Mouse (Mus musculus) liver, embryonic 14 days (tissue): ENCODE results near the gene Gstk1. TPM values are rescaled to one million over a fixed set of nuclear protein-coding genes. Genes with fewer than 3 reads are reported as not detected.

Source experiments
- polyA plus RNA-seq: library from polyadenylated mRNA; depleted of rRNA; stranded (reverse); fragments of >200 nt; gene quantifications from 2 replicates; pipeline ENCODE4 v1.2.3, GENCODE M21; 2012; rRNA removed

The Gstk1 gene
- polyA plus RNA-seq, result 4.6 and 5.2 TPM in 2 replicates

GRCm38 (mm10) chr6:42245711-42246353 lies at the start of gene Gstk1:
TSS of gene Gstk1 (plus strand) at chr6:42245935.

GRCm38 (mm10) chr6:42215028-42215427 lies 30.7 kb upstream of the Gstk1 start, which contains the start of gene Tas2r144:
TSS of gene Tas2r144 (plus strand) at chr6:42215328.

GRCm38 (mm10) chr6:42261524-42262170 lies 15.9 kb downstream of the Gstk1 start, which contains the start of gene Tmem139:
TSS of gene Tmem139 (plus strand) at chr6:42261970.

GRCm38 (mm10) chr6:42264626-42265312 lies 19.0 kb downstream of the Gstk1 start, which contains the start of gene Casp2:
TSS of gene Casp2 (plus strand) at chr6:42264985.

GRCm38 (mm10) chr6:42286448-42286847 lies 40.7 kb downstream of the Gstk1 start, which contains the start of gene Clcn1:
TSS of gene Clcn1 (plus strand) at chr6:42286685.

Other genes with a start within 250 kb of the Gstk1 start
- gene Sva, start 207.5 kb upstream of the Gstk1 start, polyA plus RNA-seq, result not detected in 2 replicates
- not detected in 2 replicates for gene Tas2r139, start 105.0 kb upstream of the Gstk1 start, polyA plus RNA-seq
- not detected in 2 replicates for gene Tas2r144, start 30.6 kb upstream of the Gstk1 start, polyA plus RNA-seq
- 0.05 TPM in 1 of 2 replicates, not detected in the other for gene Tmem139, start 16.0 kb downstream of the Gstk1 start, polyA plus RNA-seq
- 26.3 and 29.7 TPM in 2 replicates for gene Casp2, start 19.1 kb downstream of the Gstk1 start, polyA plus RNA-seq
- 0.20 and 0.26 TPM in 2 replicates for gene Clcn1, start 40.8 kb downstream of the Gstk1 start, polyA plus RNA-seq
- 0.06 and 0.08 TPM in 2 replicates for gene Fam131b, start 78.7 kb downstream of the Gstk1 start, polyA plus RNA-seq
- 22.2 and 28.6 TPM in 2 replicates for gene Zyx, start 103.7 kb downstream of the Gstk1 start, polyA plus RNA-seq
- 3.7 and 4.0 TPM in 2 replicates for gene Epha1, start 127.3 kb downstream of the Gstk1 start, polyA plus RNA-seq
- not detected in 2 replicates for gene Tas2r143, start 154.3 kb downstream of the Gstk1 start, polyA plus RNA-seq
- not detected in 2 replicates for gene Tas2r135, start 159.5 kb downstream of the Gstk1 start, polyA plus RNA-seq
- not detected in 2 replicates for gene Tas2r126, start 188.6 kb downstream of the Gstk1 start, polyA plus RNA-seq
- not detected in 2 replicates for gene Olfr458, start 219.3 kb downstream of the Gstk1 start, polyA plus RNA-seq
- gene Olfr457, start 230.4 kb downstream of the Gstk1 start, polyA plus RNA-seq, result not detected in 2 replicates
- gene Olfr456, start 241.3 kb downstream of the Gstk1 start, polyA plus RNA-seq, result not detected in 2 replicates